Mouse (Mus musculus): ENCODE measurements around the gene Samd5. TPM values are rescaled to one million over a fixed set of nuclear protein-coding genes. Genes with fewer than 3 reads are reported as not detected.
A peak's percentile ranks its signal among the peaks of the same experiment; 100 is the strongest.

The Samd5 gene
- 0.88 and 1.3 TPM in 2 replicates for polyA plus RNA-seq (2012; rRNA removed)

- 1% methylated on average over 91 of the region's 91 CpGs for WGBS
- no peak for DNase-seq (ENCODE audit: low read depth, low spot score)
Measured at GRCm38 (mm10) chr10:9674561-9675521, at the start of gene Samd5. Gene Samd5 (minus strand): TSS chr10:9675208.

- no peak for DNase-seq (ENCODE audit: low read depth, low spot score)
- 69% methylated on average over 9 of the region's 11 CpGs for WGBS
Measured at GRCm38 (mm10) chr10:9722519-9723303, 47.7 kb upstream of the Samd5 start.

GRCm38 (mm10) chr10:9720027-9720426 lies 45.0 kb upstream of the Samd5 start:
- DNase-seq (ENCODE audit: low read depth, low spot score) = no peak
- WGBS = 62% methylated on average over 5 of the region's 5 CpGs

GRCm38 (mm10) chr10:9718086-9718485 lies 43.1 kb upstream of the Samd5 start:
- peak; percentile 29 for DNase-seq (ENCODE audit: low read depth, low spot score)
- 15% methylated on average over 5 of the region's 5 CpGs for WGBS

- WGBS = 61% methylated on average over 1 of the region's 1 CpGs
- DNase-seq (ENCODE audit: low read depth, low spot score) = no peak
Measured at GRCm38 (mm10) chr10:9704956-9705355, 29.9 kb upstream of the Samd5 start.

GRCm38 (mm10) chr10:9699071-9699761 lies 24.2 kb upstream of the Samd5 start:
- 77% methylated on average over 22 of the region's 22 CpGs for WGBS
- no peak for DNase-seq (ENCODE audit: low read depth, low spot score)

GRCm38 (mm10) chr10:9698141-9698540 lies 23.1 kb upstream of the Samd5 start:
- no peak for DNase-seq (ENCODE audit: low read depth, low spot score)
- 84% methylated on average over 9 of the region's 9 CpGs for WGBS

GRCm38 (mm10) chr10:9696543-9697141 lies 21.6 kb upstream of the Samd5 start:
- WGBS = 55% methylated on average over 6 of the region's 6 CpGs
- no peak for DNase-seq (ENCODE audit: low read depth, low spot score)

- 79% methylated on average over 16 of the region's 16 CpGs for WGBS
- no peak for DNase-seq (ENCODE audit: low read depth, low spot score)
Measured at GRCm38 (mm10) chr10:9693990-9694699, 19.1 kb upstream of the Samd5 start.

GRCm38 (mm10) chr10:9680928-9681327 lies 5.9 kb upstream of the Samd5 start:
- no peak for DNase-seq (ENCODE audit: low read depth, low spot score)
- 88% methylated on average over 6 of the region's 6 CpGs for WGBS

- WGBS = 81% methylated on average over 5 of the region's 5 CpGs
- DNase-seq (ENCODE audit: low read depth, low spot score) = no peak
Measured at GRCm38 (mm10) chr10:9679911-9680310, 4.9 kb upstream of the Samd5 start.

GRCm38 (mm10) chr10:9678071-9678470 lies 3.1 kb upstream of the Samd5 start:
- no peak for DNase-seq (ENCODE audit: low read depth, low spot score)
- WGBS = 39% methylated on average over 5 of the region's 5 CpGs

GRCm38 (mm10) chr10:9676886-9677285 lies 1.9 kb upstream of the Samd5 start:
- WGBS = 2% methylated on average over 17 of the region's 17 CpGs
- DNase-seq (ENCODE audit: low read depth, low spot score) = peak; percentile 32

GRCm38 (mm10) chr10:9676418-9676786 lies 1.4 kb upstream of the Samd5 start:
- 23% methylated on average over 7 of the region's 7 CpGs for WGBS

GRCm38 (mm10) chr10:9675550-9676417 lies 776 bp upstream of the Samd5 start:
- WGBS = 16% methylated on average over 36 of the region's 36 CpGs
- no peak for DNase-seq (ENCODE audit: low read depth, low spot score)

More at GRCm38 (mm10) chr10:9676418-9676786, 1.4 kb upstream of the Samd5 start:
- no peak for DNase-seq (ENCODE audit: low read depth, low spot score)

- no peak for DNase-seq (ENCODE audit: low read depth, low spot score)
Measured at GRCm38 (mm10) chr10:9673276-9673675, 1.7 kb downstream of the Samd5 start.

GRCm38 (mm10) chr10:9672751-9673150 lies 2.3 kb downstream of the Samd5 start:
- no peak for DNase-seq (ENCODE audit: low read depth, low spot score)
- WGBS = 87% methylated on average over 5 of the region's 5 CpGs

GRCm38 (mm10) chr10:9670351-9670750 lies 4.7 kb downstream of the Samd5 start:
- DNase-seq (ENCODE audit: low read depth, low spot score) = no peak
- 81% methylated on average over 6 of the region's 6 CpGs for WGBS

All from large intestine, adult 2 months (tissue).